Mouse (Mus musculus) forebrain, embryonic 10.5 days (tissue): Measurements from ENCODE around the gene Hist1h2ak. TPM values are rescaled to one million over a fixed set of nuclear protein-coding genes. Genes with fewer than 3 reads are reported as not detected.
"Not testable (repeated sequence)": the region's sequence is repeated elsewhere in the genome, so short reads cannot be mapped to it uniquely, and the experiment has no call there.

Experiments used
- DNase-seq: peaks from one replicate; pipeline ENCODE4 v3.0.0-alpha.2; 2017; ENCODE audit warnings: low spot score; ENCODE audit errors: extremely low spot score
- H3K27ac ChIP-seq: fragments of 300-500 bp; sonication (generic); 2 replicates; pipeline ENCODE4 v1.5.1; 2016; ENCODE audit warnings: mild to moderate bottlenecking
- H3K27me3 ChIP-seq: fragments of 300-500 bp; sonication (generic); 2 replicates; pipeline ENCODE4 v1.6.1; 2016; ENCODE audit warnings: mild to moderate bottlenecking; ENCODE audit not compliant: poor library complexity, severe bottlenecking
- H3K36me3 ChIP-seq: fragments of 300-500 bp; sonication (generic); replicated peaks from 2 replicates; pipeline ENCODE4 v1.6.1; 2016; ENCODE audit warnings: mild to moderate bottlenecking, moderate library complexity
- H3K4me1 ChIP-seq: fragments of 300-500 bp; sonication (generic); 2 replicates; pipeline ENCODE4 v1.6.1; 2016
- H3K4me3 ChIP-seq: fragments of 300-500 bp; sonication (generic); 2 replicates; pipeline ENCODE4 v1.5.1; 2016; ENCODE audit warnings: mild to moderate bottlenecking, moderate library complexity
- H3K9me3 ChIP-seq: fragments of 300-500 bp; sonication (generic); 2 replicates; pipeline ENCODE4 v1.6.1; 2016; ENCODE audit warnings: mild to moderate bottlenecking, moderate library complexity
- WGBS: fragments of 180-500 bp; shearing (Covaris S2); methylation state at CpG from one replicate; pipeline ENCODE4 v1.1.7; 2016; 5-methylcytosine and 5-hydroxymethylcytosine counted together
- polyA plus RNA-seq: library from polyadenylated mRNA; unstranded; fragments of >200 nt; fragmentation: Nextera tagmentation; extraction: Ambion mirVana; gene quantifications from 2 replicates; pipeline ENCODE4 v1.2.1, GENCODE M21; 2016

Gene Hist1h2ak
- polyA plus RNA-seq, 1 experiment from 2014 or later = 18.1 TPM

DNA sequence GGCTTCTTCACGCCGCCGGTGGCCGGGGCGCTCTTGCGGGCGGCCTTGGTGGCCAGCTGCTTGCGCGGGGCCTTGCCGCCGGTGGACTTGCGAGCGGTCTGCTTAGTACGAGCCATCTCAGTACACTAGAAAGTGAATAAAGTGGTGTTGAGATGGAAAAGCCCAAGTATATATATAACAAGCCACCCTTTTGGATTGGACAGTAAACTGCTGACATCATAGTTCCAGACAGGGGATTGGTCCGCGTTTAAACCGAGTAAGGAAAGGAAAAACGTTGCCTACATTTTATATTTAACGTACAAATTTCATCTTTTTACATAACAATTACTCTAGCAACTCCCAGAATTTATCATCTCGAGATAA, 29.6 kb upstream of the Hist1h2ak start, which contains the start of gene Hist1h3i:
Hist1h3i (minus strand) TSS at position 116 of the 363 bp plus-strand sequence.
- peaks cover 61% of the 10 kb centered on the region for H3K4me1 ChIP-seq
- peak within 1 kb of the TSS; percentile 99 for H3K27ac ChIP-seq
- no peaks in the 10 kb centered on the region for H3K9me3 ChIP-seq
- H3K27me3 ChIP-seq = no peaks in the 10 kb centered on the region
- peak; percentile 56 for DNase-seq
- WGBS = under 1% methylated on average over 16 of the region's 20 CpGs
- H3K4me3 ChIP-seq = peak within 1 kb of the TSS; percentile 56
- H3K36me3 ChIP-seq = no peaks in the 10 kb centered on the region

DNA sequence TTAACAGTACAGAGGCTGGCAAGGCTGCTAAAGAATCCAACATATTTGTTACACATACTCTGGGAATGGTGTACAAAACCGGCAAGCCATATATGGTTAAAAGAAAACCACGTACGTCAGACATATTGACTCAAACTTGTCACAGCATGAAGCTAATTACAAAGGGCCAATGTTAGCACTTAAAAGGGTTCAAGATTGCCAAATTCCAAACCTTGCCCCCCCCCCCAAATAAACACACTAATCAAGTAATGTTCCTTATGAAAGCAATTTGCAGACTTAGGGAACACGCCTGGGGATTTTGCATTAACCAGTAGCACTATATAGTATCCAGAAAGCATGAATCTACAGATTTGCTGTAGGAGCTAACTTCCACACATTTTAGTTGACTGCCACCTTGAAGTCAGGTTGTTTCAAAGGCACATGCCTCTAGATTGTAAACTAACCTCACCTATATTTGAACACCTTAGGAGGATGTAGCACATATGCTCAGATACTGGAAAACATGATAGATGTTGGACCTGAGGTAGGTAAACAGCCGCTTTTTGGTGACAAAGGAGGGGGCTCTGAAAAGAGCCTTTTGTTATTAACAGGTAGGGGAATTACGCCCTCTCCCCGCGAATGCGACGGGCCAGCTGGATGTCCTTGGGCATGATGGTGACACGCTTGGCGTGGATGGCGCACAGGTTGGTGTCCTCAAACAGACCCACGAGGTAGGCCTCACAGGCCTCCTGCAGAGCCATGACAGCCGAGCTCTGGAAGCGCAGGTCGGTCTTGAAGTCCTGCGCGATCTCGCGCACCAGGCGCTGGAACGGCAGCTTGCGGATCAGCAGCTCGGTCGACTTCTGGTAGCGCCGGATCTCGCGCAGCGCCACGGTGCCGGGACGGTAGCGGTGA, 29.0 kb upstream of the Hist1h2ak start:
- Histone ChIP-seq H3K27ac (peak overlapping the region; percentile 99), H3K4me3 (peak overlapping the region; percentile 56), H3K4me1 (peaks cover 61% of the 10 kb centered on the region)
- H3K36me3 ChIP-seq, H3K9me3 ChIP-seq, H3K27me3 ChIP-seq: not testable (repeated sequence)
- 1% methylated on average over 19 of the region's 35 CpGs for WGBS
- peak; percentile 48 for DNase-seq

DNA sequence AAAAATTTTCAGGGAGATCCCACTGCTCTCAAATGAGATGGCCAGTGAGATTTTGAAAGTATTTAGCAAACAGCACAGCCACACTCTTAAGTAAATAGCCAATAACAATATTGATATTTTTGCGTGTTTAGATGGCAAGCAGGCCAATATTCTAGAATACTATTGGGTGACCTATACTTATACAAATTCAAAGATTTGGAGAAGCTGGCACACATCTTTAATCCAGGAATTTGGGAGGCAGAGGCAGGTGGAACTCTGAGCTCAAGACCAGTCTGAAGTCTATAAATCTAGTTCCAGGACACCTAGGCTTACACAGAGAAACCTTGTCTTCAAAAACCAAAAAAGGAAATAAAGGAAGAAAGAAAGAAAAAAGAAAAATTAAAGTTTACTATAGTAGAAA, 28.0 kb upstream of the Hist1h2ak start:
- DNase-seq = no peak
- Histone ChIP-seq H3K27me3 (no peaks in the 10 kb centered on the region), H3K9me3 (no peaks in the 10 kb centered on the region), H3K4me1 (peaks cover 69% of the 10 kb centered on the region), H3K27ac (peak overlapping the region; percentile 99), H3K4me3 (peak overlapping the region; percentile 56; the same call in 1 of the 2 replicates), H3K36me3 (no peaks in the 10 kb centered on the region)
- 87% methylated on average over 1 of the region's 1 CpGs for WGBS

DNA sequence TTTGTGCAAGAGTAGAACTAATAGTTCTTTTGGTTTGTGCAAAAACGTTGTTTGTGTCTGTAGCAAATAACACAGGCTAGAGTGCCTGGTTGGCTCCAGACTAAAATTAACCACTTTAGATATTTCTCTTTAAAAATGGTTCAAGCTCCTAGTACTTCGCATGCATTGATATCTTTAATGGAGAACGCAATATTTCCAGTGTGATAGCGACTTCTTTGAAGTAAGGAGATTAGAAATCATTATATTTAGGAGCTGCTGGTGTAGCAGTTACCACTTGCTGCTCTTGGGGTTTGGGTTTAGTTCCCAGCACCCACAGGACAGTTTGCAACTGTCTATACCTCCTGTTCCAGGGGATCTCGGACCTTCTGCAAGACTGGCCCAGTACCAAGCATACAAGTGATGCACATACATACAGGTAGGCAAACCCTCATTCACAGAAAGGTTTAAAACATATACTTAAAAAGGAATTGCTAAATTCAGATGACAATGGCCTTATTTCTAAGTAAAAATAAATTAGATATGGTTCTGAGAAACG, 27.5 kb upstream of the Hist1h2ak start:
- peak; percentile 19 for DNase-seq
- H3K27ac ChIP-seq = peak overlapping the region; percentile 99
- H3K4me1 ChIP-seq = peaks cover 65% of the 10 kb centered on the region
- no peaks in the 10 kb centered on the region for H3K36me3 ChIP-seq
- H3K27me3 ChIP-seq = no peaks in the 10 kb centered on the region
- H3K9me3 ChIP-seq = no peaks in the 10 kb centered on the region
- 50% methylated on average over 6 of the region's 6 CpGs for WGBS
- peak overlapping the region; percentile 77 for H3K4me3 ChIP-seq

DNA sequence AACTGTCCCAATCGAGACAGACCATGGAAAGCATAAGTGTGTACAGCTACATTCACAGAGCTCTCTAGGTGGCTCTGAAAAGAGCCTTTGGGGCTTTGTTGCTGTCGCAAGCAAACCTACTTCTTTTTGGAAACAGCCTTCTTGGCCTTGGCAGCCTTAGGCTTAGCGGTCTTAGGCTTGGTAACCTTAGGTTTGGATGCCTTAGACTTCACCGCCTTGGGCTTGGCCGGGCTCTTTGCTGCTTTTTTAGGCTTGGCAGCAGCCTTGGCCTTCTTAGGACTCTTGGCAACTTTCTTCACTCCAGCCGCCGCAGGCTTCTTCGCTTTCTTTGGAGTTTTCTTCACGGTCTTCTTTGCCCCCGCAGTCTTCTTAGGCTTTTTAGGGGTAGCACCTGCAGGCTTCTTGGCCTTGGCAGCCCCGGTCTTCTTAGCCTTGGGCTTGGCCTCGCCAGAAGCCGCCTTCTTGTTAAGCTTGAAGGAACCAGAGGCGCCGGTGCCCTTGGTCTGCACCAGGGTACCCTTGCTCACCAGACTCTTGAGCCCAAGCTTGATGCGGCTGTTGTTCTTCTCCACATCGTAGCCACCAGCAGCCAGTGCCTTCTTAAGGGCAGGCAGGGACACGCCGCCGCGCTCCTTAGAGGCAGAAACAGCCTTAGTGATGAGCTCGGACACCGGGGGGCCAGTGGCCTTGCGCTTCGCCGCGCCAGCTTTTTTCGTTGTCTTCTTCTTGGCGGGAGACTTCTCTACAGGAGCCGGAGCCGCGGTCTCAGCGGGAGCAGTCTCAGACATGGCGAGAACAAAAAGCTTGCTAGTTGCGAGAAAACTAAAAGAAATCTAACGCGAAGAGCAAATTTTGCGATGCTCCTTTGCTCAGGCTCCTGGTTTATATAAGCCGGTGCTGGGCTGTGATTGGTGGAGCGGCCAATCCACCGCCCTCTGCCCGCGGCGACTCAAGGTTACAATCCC, 26.4 kb upstream of the Hist1h2ak start, which contains the start of gene Hist1h1b:
Hist1h1b (minus strand) TSS at position 859 of the 965 bp plus-strand sequence.
- H3K36me3 ChIP-seq = no peaks in the 10 kb centered on the region
- H3K4me3 ChIP-seq = peak within 1 kb of the TSS; percentile 77
- H3K4me1 ChIP-seq = peaks cover 55% of the 10 kb centered on the region
- H3K9me3 ChIP-seq = no peaks in the 10 kb centered on the region
- under 1% methylated on average over 44 of the region's 44 CpGs for WGBS
- no peaks in the 10 kb centered on the region for H3K27me3 ChIP-seq
- DNase-seq = peak; percentile 83
- H3K27ac ChIP-seq = peak within 1 kb of the TSS; percentile 99

DNA sequence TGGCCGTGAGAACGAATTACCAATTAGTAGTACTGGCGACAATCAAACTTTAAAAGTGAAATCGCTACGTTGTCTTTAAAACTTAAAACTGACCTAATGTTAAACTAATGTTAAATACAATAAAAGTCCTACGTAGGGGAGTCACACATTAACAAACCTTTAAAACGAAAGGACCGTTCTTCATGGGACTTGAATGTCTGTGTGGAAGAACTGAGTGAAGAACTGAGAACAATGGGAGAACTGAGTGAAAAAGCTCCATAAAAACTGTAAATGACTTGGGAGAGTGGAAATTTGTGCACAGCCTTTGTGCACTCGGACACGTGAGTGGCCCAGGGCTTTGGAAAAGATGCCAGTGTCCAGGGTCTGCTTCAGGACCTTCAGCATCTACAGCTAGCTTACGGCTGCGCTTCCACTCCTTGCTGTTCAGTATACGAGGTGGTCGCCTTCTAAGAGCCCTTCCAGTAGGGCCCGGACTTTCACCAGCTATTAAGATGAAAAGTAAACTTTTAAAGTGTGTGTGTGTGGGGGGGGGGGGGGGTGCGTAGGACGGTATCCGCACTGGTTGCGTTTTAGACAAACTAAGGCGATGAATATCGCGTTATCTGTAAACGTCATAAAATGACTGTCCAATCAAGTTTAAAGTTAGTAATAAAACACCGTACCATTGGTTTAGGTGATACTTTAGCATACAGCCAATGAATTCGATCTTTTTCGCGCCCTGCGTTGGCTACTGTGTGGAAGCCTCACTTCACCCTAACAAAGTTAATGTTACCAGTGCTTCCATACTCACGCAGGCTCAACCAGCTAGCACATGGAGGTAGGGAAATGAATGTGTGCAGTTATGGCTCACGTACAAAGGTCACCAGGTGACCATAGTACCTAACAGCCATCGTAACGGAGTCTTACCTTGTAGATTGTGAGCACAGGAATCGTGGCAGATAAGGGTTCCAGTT, 25.5 kb upstream of the Hist1h2ak start:
- Histone ChIP-seq H3K27me3 (no peaks in the 10 kb centered on the region), H3K9me3 (no peaks in the 10 kb centered on the region), H3K4me1 (peaks cover 47% of the 10 kb centered on the region), H3K27ac (peak overlapping the region; percentile 99), H3K36me3 (no peaks in the 10 kb centered on the region; the same call in 1 of the 2 replicates), H3K4me3 (peak overlapping the region; percentile 77)
- peak; percentile 75 for DNase-seq
- WGBS = 7% methylated on average over 33 of the region's 33 CpGs

DNA sequence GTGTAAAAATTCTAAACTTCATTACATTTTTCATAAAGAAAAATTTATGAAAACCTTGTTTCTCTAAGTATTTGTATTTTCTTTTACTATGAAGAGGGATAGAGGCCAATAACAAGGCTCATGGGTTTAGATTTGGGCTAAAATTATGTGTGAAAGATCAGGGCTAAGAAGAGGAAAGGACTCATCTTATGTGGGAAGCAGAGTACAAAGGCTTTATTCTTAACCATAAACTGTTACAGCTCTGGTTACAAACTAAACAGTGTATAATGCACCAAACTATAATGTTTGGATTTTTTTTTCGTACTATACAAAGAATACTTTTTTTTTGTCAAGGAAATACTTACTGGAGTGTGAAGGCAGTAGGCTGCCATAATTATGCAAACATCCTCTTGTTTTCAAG, 2.1 kb upstream of the Hist1h2ak start:
- Histone ChIP-seq H3K9me3 (no peaks in the 10 kb centered on the region), H3K27ac (peak overlapping the region; percentile 89), H3K4me3 (peak overlapping the region; percentile 64), H3K36me3 (no peaks in the 10 kb centered on the region), H3K4me1 (peaks cover 38% of the 10 kb centered on the region), H3K27me3 (no peaks in the 10 kb centered on the region)
- no peak for DNase-seq
- 91% methylated on average over 1 of the region's 1 CpGs for WGBS

DNA sequence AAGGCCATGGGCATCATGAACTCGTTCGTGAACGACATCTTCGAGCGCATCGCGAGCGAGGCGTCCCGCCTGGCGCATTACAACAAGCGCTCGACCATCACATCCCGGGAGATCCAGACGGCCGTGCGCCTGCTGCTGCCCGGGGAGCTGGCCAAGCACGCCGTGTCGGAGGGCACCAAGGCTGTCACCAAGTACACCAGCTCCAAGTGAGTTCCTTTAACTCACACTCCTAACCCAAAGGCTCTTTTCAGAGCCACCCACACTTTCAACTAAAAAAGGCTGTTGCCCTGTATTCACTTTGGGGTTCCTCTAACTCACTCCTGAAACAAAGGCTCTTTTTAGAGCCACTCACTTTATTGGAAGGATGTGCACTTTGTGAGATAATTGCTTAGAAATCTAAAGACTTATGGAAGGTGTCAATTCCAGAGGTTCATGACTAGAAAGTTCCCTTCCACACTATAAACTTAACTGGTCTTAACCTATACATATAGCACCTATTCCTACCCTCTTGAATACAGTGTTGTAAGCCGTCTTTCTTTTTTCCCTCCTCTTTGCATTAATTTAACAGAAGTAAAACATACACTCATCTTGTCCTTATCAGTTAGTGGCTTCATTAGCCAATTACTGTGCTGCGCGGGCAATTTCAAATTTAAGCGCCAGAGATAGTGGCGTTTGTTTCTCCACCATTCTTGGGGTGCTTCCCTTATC, 821 bp upstream of the Hist1h2ak start:
- H3K4me3 ChIP-seq = peak overlapping the region; percentile 64
- WGBS = under 1% methylated on average over 26 of the region's 26 CpGs
- H3K36me3 ChIP-seq, H3K27me3 ChIP-seq, H3K9me3 ChIP-seq: not testable (repeated sequence)
- H3K4me1 ChIP-seq = peaks cover 40% of the 10 kb centered on the region
- DNase-seq = peak; percentile 41
- H3K27ac ChIP-seq = peak overlapping the region; percentile 95

DNA sequence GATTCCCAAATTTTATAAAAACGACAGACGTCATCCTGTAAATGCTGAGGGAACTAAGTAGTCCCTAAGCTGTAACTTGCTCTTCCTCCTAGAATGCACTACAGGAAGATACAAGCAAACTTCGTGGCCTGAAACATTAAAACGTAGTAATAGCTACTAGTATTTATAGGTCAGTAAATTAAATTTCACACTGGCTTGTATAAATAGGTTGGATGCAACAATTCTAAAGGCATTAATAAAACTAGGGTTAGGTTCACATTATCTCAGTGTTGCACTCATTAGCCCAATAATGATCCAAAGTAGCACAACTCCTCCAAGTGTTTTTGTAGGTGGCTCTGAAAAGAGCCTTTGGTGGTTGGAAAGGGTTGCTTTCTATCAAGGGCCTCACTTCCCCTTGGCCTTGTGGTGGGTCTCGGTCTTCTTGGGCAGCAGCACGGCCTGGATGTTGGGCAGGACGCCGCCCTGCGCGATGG, 540 bp downstream of the Hist1h2ak start:
- Histone ChIP-seq H3K9me3 (no peaks in the 10 kb centered on the region), H3K4me1 (peaks cover 54% of the 10 kb centered on the region), H3K4me3 (peak overlapping the region; percentile 64), H3K27ac (peak overlapping the region; percentile 95), H3K36me3 (no peaks in the 10 kb centered on the region), H3K27me3 (no peaks in the 10 kb centered on the region)
- WGBS = 3% methylated on average over 10 of the region's 10 CpGs
- DNase-seq = peak; percentile 38

DNA sequence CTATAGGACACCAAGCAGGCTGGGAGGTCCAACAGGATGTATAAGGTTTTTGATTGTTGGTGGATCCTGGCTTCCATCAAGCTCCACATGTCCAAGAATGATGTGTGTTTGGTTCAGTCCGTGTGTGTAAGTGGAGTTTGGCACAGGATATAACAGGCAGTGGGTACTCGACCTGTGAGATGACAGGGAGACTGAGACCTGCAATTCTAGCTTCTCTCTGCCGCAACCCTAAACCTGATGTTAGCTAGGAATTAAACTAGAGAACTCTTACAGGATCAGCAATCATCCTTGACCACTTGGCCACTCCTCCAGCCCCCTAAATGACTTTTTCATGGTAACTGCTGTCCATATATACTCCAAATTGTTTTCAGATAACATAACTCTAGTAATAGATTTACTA, 1.3 kb downstream of the Hist1h2ak start:
- WGBS = 61% methylated on average over 3 of the region's 3 CpGs
- peak; percentile 42 for DNase-seq
- H3K4me3 ChIP-seq = peak overlapping the region; percentile 64

DNA sequence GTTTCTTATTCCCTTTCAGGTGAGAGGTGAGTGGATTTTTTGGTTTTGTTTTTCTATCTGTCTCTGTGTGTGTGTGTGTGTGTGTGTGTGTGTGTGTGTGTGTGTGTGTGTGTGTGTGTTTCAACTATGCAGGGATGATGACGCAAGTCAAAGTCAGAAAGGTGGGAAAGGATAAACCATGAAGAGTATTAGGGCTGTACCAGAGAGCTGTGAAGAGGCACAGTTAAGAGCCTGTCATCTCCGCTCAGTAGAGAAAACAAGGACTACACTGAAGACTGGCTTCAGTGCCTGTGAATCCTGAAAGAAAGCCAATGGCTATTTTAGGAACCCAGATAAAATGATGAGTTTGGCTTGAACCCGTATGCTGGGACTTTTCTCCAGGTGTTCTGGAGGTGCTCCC, 1.8 kb downstream of the Hist1h2ak start:
- no peaks in the 10 kb centered on the region for H3K9me3 ChIP-seq
- no peaks in the 10 kb centered on the region for H3K27me3 ChIP-seq
- no peak for DNase-seq
- peak overlapping the region; percentile 95 for H3K27ac ChIP-seq
- 69% methylated on average over 3 of the region's 3 CpGs for WGBS
- H3K4me3 ChIP-seq = peak overlapping the region; percentile 64; the same call in 1 of the 2 replicates
- peaks cover 5% of the 10 kb centered on the region; the same call in 1 of the 2 replicates for H3K36me3 ChIP-seq
- H3K4me1 ChIP-seq = peaks cover 60% of the 10 kb centered on the region

More for the DNA sequence above, 1.3 kb downstream of the Hist1h2ak start:
- Histone ChIP-seq H3K36me3 (peaks cover 3% of the 10 kb centered on the region; the same call in 1 of the 2 replicates), H3K27me3 (no peaks in the 10 kb centered on the region), H3K4me1 (peaks cover 58% of the 10 kb centered on the region), H3K9me3 (no peaks in the 10 kb centered on the region), H3K27ac (peak overlapping the region; percentile 95)
